Mouse (Mus musculus) urinary bladder, postnatal 4 days (tissue): ENCODE results near the gene Slc4a5.

Experiments used
- DNase-seq, 2 experiments: peaks; one replicate each; pipeline ENCODE4 v3.0.0; 2021 to 2022; ENCODE audit warnings: low spot score in 2 of 2

Gene Slc4a5

GRCm38 (mm10) chr6:83351490-83352160 is 132.0 kb downstream of the Slc4a5 start:
- DNase-seq, result no peak

- DNase-seq, result no peak
These were observed 133.2 kb downstream of the Slc4a5 start for GRCm38 (mm10) chr6:83352666-83353410.
